Mouse (Mus musculus) thymus, postnatal 10 days (tissue): Measurements from ENCODE around the gene Sdsl.
"Not testable (repeated sequence)": the region's sequence is repeated elsewhere in the genome, so short reads cannot be mapped to it uniquely, and the experiment has no call there.

Experiments used
- DNase-seq, 2 experiments: peaks; one replicate each; pipeline ENCODE4 v3.0.0; 2021; ENCODE audit warnings: low spot score in 2 of 2

The Sdsl gene

GRCm38 (mm10) chr5:120472770-120473169 is at the start of gene Sdsl:
Sdsl (minus strand) TSS chr5:120472810.
- no peak for DNase-seq

- DNase-seq = no peak
These were observed 44.9 kb upstream of the Sdsl start for GRCm38 (mm10) chr5:120517552-120517951.

- no peak for DNase-seq
These were observed 43.8 kb upstream of the Sdsl start for GRCm38 (mm10) chr5:120516221-120516984.

GRCm38 (mm10) chr5:120515451-120515850 is 42.8 kb upstream of the Sdsl start:
- DNase-seq = no peak

GRCm38 (mm10) chr5:120514754-120515153 is 42.1 kb upstream of the Sdsl start:
- no peak for DNase-seq

GRCm38 (mm10) chr5:120514031-120514677 is 41.5 kb upstream of the Sdsl start:
- DNase-seq = no peak

- DNase-seq = no peak
These were observed 40.4 kb upstream of the Sdsl start for GRCm38 (mm10) chr5:120512911-120513555.

GRCm38 (mm10) chr5:120511643-120512220 is 39.1 kb upstream of the Sdsl start:
- no peak for DNase-seq

GRCm38 (mm10) chr5:120510982-120511642 is 38.5 kb upstream of the Sdsl start, which contains the start of gene Slc8b1:
Slc8b1 (plus strand) TSS chr5:120511168.
- DNase-seq = peak; percentile 86 to 93

- no peak for DNase-seq
These were observed 34.7 kb upstream of the Sdsl start for GRCm38 (mm10) chr5:120507311-120507710.

- DNase-seq = no peak
These were observed 33.9 kb upstream of the Sdsl start for GRCm38 (mm10) chr5:120506490-120506889.

- DNase-seq = no peak
These were observed 33.2 kb upstream of the Sdsl start for GRCm38 (mm10) chr5:120505781-120506180.

- DNase-seq = peak; percentile 40 to 59
These were observed 32.8 kb upstream of the Sdsl start for GRCm38 (mm10) chr5:120505368-120505767.

- peak; percentile 54 to 76 for DNase-seq
These were observed 30.7 kb upstream of the Sdsl start, which contains the start of gene Plbd2 for GRCm38 (mm10) chr5:120503144-120503795. Plbd2 (minus strand) TSS chr5:120503625.

GRCm38 (mm10) chr5:120502675-120503143 is 30.1 kb upstream of the Sdsl start:
- no peak for DNase-seq

- DNase-seq = no peak
These were observed 29.6 kb upstream of the Sdsl start for GRCm38 (mm10) chr5:120502147-120502621.

- DNase-seq = not testable (repeated sequence)
These were observed 28.0 kb upstream of the Sdsl start for GRCm38 (mm10) chr5:120500609-120501008.

- DNase-seq = no peak
These were observed 26.6 kb upstream of the Sdsl start for GRCm38 (mm10) chr5:120499202-120499601.

GRCm38 (mm10) chr5:120497071-120497470 is 24.5 kb upstream of the Sdsl start:
- DNase-seq = no peak

GRCm38 (mm10) chr5:120495703-120496226 is 23.2 kb upstream of the Sdsl start:
- DNase-seq = no peak
